Mouse (Mus musculus) ES-Bruce4 (cell line): ENCODE measurements around the gene Mr1. TPM values are rescaled to one million over a fixed set of nuclear protein-coding genes. Genes with fewer than 3 reads are reported as not detected.

Experiments
- H3K27ac ChIP-seq: 2 replicates; pipeline ENCODE4 v1.5.1; 2012; ENCODE audit warnings: low read length, inconsistent platforms; ENCODE audit not compliant: insufficient read depth
- H3K27me3 ChIP-seq: 2 replicates; pipeline ENCODE4 v1.6.1; 2012; ENCODE audit warnings: mild to moderate bottlenecking, low read length, inconsistent platforms; ENCODE audit not compliant: control insufficient read depth, poor library complexity, insufficient read depth, severe bottlenecking
- H3K36me3 ChIP-seq: 2 replicates; pipeline ENCODE4 v1.6.1; 2012; ENCODE audit warnings: inconsistent platforms, mild to moderate bottlenecking, low read length, moderate library complexity; ENCODE audit not compliant: control insufficient read depth, poor library complexity, insufficient read depth, severe bottlenecking
- H3K4me1 ChIP-seq: one replicate; pipeline ENCODE4 v1.8.1; 2011; ENCODE audit warnings: low read length; ENCODE audit not compliant: control insufficient read depth, insufficient read depth
- H3K4me3 ChIP-seq: 2 replicates; pipeline ENCODE4 v1.5.1; 2011; ENCODE audit warnings: low read depth, mild to moderate bottlenecking, low read length
- H3K9ac ChIP-seq: 2 replicates; pipeline ENCODE4 v1.6.1; 2012; ENCODE audit warnings: low read depth, mild to moderate bottlenecking, inconsistent platforms; ENCODE audit not compliant: poor library complexity, severe bottlenecking
- H3K9me3 ChIP-seq: replicated peaks from 2 replicates; pipeline ENCODE4 v1.6.1; 2012; ENCODE audit warnings: mild to moderate bottlenecking, low read length, inconsistent platforms; ENCODE audit not compliant: control insufficient read depth, poor library complexity, insufficient read depth, severe bottlenecking
- CTCF ChIP-seq: IDR thresholded peaks from one replicate; pipeline ENCODE4 v1.8.1; 2011; ENCODE audit warnings: low read depth, low read length
- EP300 ChIP-seq: IDR thresholded peaks from 2 replicates; pipeline ENCODE4 v1.6.1; 2011; ENCODE audit warnings: low read depth, low read length; ENCODE audit not compliant: insufficient read depth
- POLR2A ChIP-seq: IDR thresholded peaks from one replicate; pipeline ENCODE4 v1.8.1; 2011; ENCODE audit warnings: low read length; ENCODE audit not compliant: insufficient read depth
- polyA plus RNA-seq: library from polyadenylated mRNA; stranded (reverse); fragments of >200 nt; gene quantifications from 2 replicates; pipeline ENCODE4 v1.2.4, GENCODE M21; 2011; ENCODE audit warnings: low read depth; ENCODE audit not compliant: missing spikeins, insufficient read depth, insufficient read length

The Mr1 gene
- polyA plus RNA-seq, 1 experiment = 1.1 TPM

GRCm38 (mm10) chr1:155096620-155097261 lies 49.9 kb downstream of the Mr1 start:
- Histone ChIP-seq H3K9me3 (no peaks in the 10 kb centered on the region), H3K4me3 (no peak overlapping the region), H3K27ac (no peak overlapping the region), H3K4me1 (peaks cover 1% of the 10 kb centered on the region), H3K36me3 (no peaks in the 10 kb centered on the region), H3K9ac (no peak overlapping the region), H3K27me3 (peaks cover 14% of the 10 kb centered on the region)
- no peak for TF ChIP-seq EP300
- no peak for TF ChIP-seq CTCF
- TF ChIP-seq POLR2A = no peak

DNA sequence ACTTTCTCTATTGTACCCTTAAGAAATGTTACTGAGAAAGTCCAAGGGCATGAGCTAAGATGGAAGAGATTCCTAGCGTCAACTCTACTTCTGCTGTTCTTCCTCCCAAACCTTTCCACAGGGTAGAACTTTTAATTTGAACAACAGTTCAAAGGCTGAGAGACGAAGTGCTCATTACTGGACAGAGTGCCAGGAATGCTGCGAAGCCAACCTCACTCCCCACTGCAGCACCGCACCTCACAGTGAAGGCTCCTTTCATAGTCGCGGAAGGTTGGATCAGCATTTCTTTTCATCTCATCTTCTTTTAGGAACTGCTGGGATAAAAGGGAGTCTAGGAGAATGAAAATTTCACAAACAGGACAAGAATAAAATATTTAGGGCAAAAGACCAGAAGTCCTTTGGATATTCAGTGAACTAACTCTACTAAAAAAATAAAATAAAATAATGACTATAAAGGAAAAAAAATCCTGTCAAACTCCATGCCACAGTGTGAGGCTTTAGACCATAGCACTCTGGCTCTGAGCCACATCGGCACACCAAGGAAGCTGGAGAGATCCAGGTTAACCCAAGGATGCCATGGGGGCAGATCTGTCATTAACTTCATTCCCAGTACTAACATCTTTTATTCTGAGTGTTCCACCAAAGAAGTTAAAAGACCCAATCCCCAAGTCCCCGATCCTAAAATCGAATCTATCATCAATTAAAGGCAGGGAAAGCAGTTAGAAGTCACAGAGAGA lies 52.5 kb downstream of the Mr1 start:
- H3K4me1 ChIP-seq = peaks cover 4% of the 10 kb centered on the region
- no peak overlapping the region for H3K4me3 ChIP-seq
- peaks cover 12% of the 10 kb centered on the region for H3K27me3 ChIP-seq
- H3K36me3 ChIP-seq = no peaks in the 10 kb centered on the region
- TF ChIP-seq EP300 = no peak
- TF ChIP-seq POLR2A = no peak
- TF ChIP-seq CTCF = no peak
- H3K27ac ChIP-seq = no peak overlapping the region
- no peaks in the 10 kb centered on the region for H3K9me3 ChIP-seq
- H3K9ac ChIP-seq = no peak overlapping the region

GRCm38 (mm10) chr1:155093145-155093791 lies 53.3 kb downstream of the Mr1 start:
- no peak overlapping the region for H3K27ac ChIP-seq
- H3K9ac ChIP-seq = no peak overlapping the region
- H3K4me3 ChIP-seq = no peak overlapping the region
- H3K27me3 ChIP-seq = peaks cover 4% of the 10 kb centered on the region
- peaks cover 4% of the 10 kb centered on the region for H3K4me1 ChIP-seq
- H3K9me3 ChIP-seq = no peaks in the 10 kb centered on the region
- H3K36me3 ChIP-seq = no peaks in the 10 kb centered on the region
- no peak for TF ChIP-seq EP300
- no peak for TF ChIP-seq POLR2A
- TF ChIP-seq CTCF = no peak

- no peak overlapping the region for H3K9ac ChIP-seq
- no peaks in the 10 kb centered on the region for H3K36me3 ChIP-seq
- H3K27me3 ChIP-seq = no peaks in the 10 kb centered on the region; the same call in 1 of the 2 replicates
- no peak overlapping the region for H3K27ac ChIP-seq
- H3K4me1 ChIP-seq = peaks cover 4% of the 10 kb centered on the region
- H3K4me3 ChIP-seq = no peak overlapping the region
- H3K9me3 ChIP-seq = no peaks in the 10 kb centered on the region
- TF ChIP-seq POLR2A = no peak
- no peak for TF ChIP-seq CTCF
- no peak for TF ChIP-seq EP300
Measured at GRCm38 (mm10) chr1:155091842-155092800, 54.5 kb downstream of the Mr1 start.

DNA sequence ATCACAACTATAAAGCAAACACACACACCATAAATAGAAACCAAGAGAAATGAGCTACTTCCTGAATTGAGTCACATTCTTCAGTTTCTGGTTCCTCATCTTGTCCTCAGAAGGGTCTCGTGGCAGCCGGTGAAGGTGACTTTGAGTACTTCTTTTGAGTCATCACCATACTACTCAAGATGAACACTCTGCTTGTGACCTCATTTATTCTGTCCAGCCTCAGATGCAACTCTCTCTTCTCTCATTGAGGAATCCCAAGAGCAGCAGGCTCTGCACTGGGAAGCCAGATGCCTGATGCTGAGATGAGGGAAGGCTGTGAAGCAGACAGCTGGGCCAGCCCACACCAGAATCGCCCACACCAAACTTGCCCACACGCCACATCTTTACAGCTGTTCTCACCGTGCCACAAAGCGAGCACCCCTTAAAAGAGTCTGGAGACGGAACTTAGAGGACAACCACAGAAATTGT lies 55.2 kb downstream of the Mr1 start:
- H3K4me1 ChIP-seq = peaks cover 4% of the 10 kb centered on the region
- H3K27me3 ChIP-seq = no peaks in the 10 kb centered on the region; the same call in 1 of the 2 replicates
- no peaks in the 10 kb centered on the region for H3K9me3 ChIP-seq
- H3K27ac ChIP-seq = no peak overlapping the region
- TF ChIP-seq POLR2A (no peak), EP300 (no peak), CTCF (no peak)
- no peak overlapping the region for H3K4me3 ChIP-seq
- no peaks in the 10 kb centered on the region for H3K36me3 ChIP-seq
- no peak overlapping the region for H3K9ac ChIP-seq
